Mouse (Mus musculus) intestine, embryonic 14.5 days (tissue): ENCODE results near the gene Pink1. TPM values are rescaled to one million over a fixed set of nuclear protein-coding genes. Genes with fewer than 3 reads are reported as not detected.

ENCODE experiments used
- ATAC-seq: fragments of 200-750 bp; cut with Nextera tagmentation; replicated peaks from 2 replicates; pipeline ENCODE4 v1.8.0; 2017; ENCODE audit warnings: low read depth, moderate number of reproducible peaks, moderate TSS enrichment, moderate library complexity; ENCODE audit not compliant: low FRiP score, low TSS enrichment
- DNase-seq: peaks from one replicate; pipeline ENCODE4 v3.0.0-alpha.2; 2018; ENCODE audit warnings: low spot score
- H3K27ac ChIP-seq: fragments of 300-500 bp; sonication (generic); 2 replicates; pipeline ENCODE4 v1.5.1; 2014; ENCODE audit warnings: low read depth, mild to moderate bottlenecking, control low read depth
- H3K27me3 ChIP-seq: fragments of 300-500 bp; sonication (generic); replicated peaks from 2 replicates; pipeline ENCODE4 v1.6.1; 2014; ENCODE audit warnings: low read length, control low read depth; ENCODE audit not compliant: control insufficient read depth, insufficient read depth
- H3K36me3 ChIP-seq: fragments of 300-500 bp; sonication (generic); 2 replicates; pipeline ENCODE4 v1.6.1; 2014; ENCODE audit warnings: low read length, control low read depth; ENCODE audit not compliant: control insufficient read depth, insufficient read depth
- H3K4me1 ChIP-seq: fragments of 300-500 bp; sonication (generic); replicated peaks from 2 replicates; pipeline ENCODE4 v1.6.1; 2014; ENCODE audit warnings: low read length, control low read depth, mixed read lengths; ENCODE audit not compliant: control insufficient read depth, insufficient read depth
- H3K4me2 ChIP-seq: fragments of 300-500 bp; sonication (generic); 2 replicates; pipeline ENCODE4 v1.6.1; 2014; ENCODE audit warnings: low read length
- H3K4me3 ChIP-seq: fragments of 300-500 bp; sonication (generic); 2 replicates; pipeline ENCODE4 v1.5.1; 2014; ENCODE audit warnings: low read depth, low read length, control low read depth, mixed read lengths
- H3K9ac ChIP-seq: fragments of 300-500 bp; sonication (generic); 2 replicates; pipeline ENCODE4 v1.6.1; 2014; ENCODE audit warnings: mild to moderate bottlenecking, low read length
- H3K9me3 ChIP-seq: fragments of 300-500 bp; sonication (generic); 2 replicates; pipeline ENCODE4 v1.6.1; 2016; ENCODE audit warnings: low read length, control low read depth; ENCODE audit not compliant: control insufficient read depth
- WGBS: fragments of 180-500 bp; shearing (Covaris S2); extraction: QIAGEN DNeasy Blood & Tissue Kit; methylation state at CpG from one replicate; pipeline ENCODE4 v1.1.7; 2014; 5-methylcytosine and 5-hydroxymethylcytosine counted together
- polyA plus RNA-seq: library from polyadenylated mRNA; unstranded; fragments of >200 nt; fragmentation: Nextera tagmentation; extraction: Ambion mirVana; gene quantifications from 2 replicates; pipeline ENCODE4 v1.2.1, GENCODE M21; 2014

Gene Pink1
- polyA plus RNA-seq, 1 experiment from 2014 or later, result 20.5 TPM

- Histone ChIP-seq H3K4me1 (peaks cover 14% of the 10 kb centered on the region), H3K9ac (0 out of 2 replicates have a peak overlapping the region, but pooled peaks have one; percentile 10), H3K27ac (no peak overlapping the region), H3K4me2 (no peak overlapping the region), H3K9me3 (no peaks in the 10 kb centered on the region), H3K27me3 (no peaks in the 10 kb centered on the region), H3K4me3 (no peak overlapping the region), H3K36me3 (peaks cover 11% of the 10 kb centered on the region)
- ATAC-seq (no peak), DNase-seq (no peak)
- 95% methylated on average over 3 of the region's 3 CpGs for WGBS
Observed at GRCm38 (mm10) chr4:138303011-138303410, 23.1 kb downstream of the Pink1 start.

GRCm38 (mm10) chr4:138301271-138301780 is 24.8 kb downstream of the Pink1 start:
- H3K4me3 ChIP-seq, result no peak overlapping the region
- no peak for ATAC-seq

GRCm38 (mm10) chr4:138293949-138294550 is 32.1 kb downstream of the Pink1 start:
- ATAC-seq, result no peak
- no peak overlapping the region for H3K4me2 ChIP-seq
- H3K4me1 ChIP-seq, result no peaks in the 10 kb centered on the region
- H3K4me3 ChIP-seq, result no peak overlapping the region
- DNase-seq, result no peak
- H3K27me3 ChIP-seq, result no peaks in the 10 kb centered on the region
- no peaks in the 10 kb centered on the region for H3K9me3 ChIP-seq
- H3K27ac ChIP-seq, result no peak overlapping the region
- H3K9ac ChIP-seq, result no peak overlapping the region
- H3K36me3 ChIP-seq, result no peaks in the 10 kb centered on the region
- WGBS, result 75% methylated on average over 13 of the region's 14 CpGs

More at GRCm38 (mm10) chr4:138301271-138301780, 24.8 kb downstream of the Pink1 start:
- no peaks in the 10 kb centered on the region for H3K9me3 ChIP-seq
- H3K9ac ChIP-seq, result no peak overlapping the region
- no peak overlapping the region for H3K27ac ChIP-seq
- DNase-seq, result no peak
- no peaks in the 10 kb centered on the region for H3K27me3 ChIP-seq
- H3K36me3 ChIP-seq, result no peaks in the 10 kb centered on the region
- no peak overlapping the region for H3K4me2 ChIP-seq
- peaks cover 14% of the 10 kb centered on the region for H3K4me1 ChIP-seq
- WGBS, result 86% methylated on average over 10 of the region's 10 CpGs

- H3K36me3 ChIP-seq, result no peaks in the 10 kb centered on the region
- no peak overlapping the region for H3K9ac ChIP-seq
- no peaks in the 10 kb centered on the region for H3K4me1 ChIP-seq
- WGBS, result 66% methylated on average over 18 of the region's 18 CpGs
- H3K4me3 ChIP-seq, result no peak overlapping the region
- no peak overlapping the region for H3K27ac ChIP-seq
- no peaks in the 10 kb centered on the region for H3K9me3 ChIP-seq
- H3K27me3 ChIP-seq, result no peaks in the 10 kb centered on the region
- no peak for DNase-seq
- ATAC-seq, result no peak; the same call in 1 of the 2 replicates
- H3K4me2 ChIP-seq, result no peak overlapping the region
Observed at GRCm38 (mm10) chr4:138293261-138293948, 32.7 kb downstream of the Pink1 start.

- no peak overlapping the region for H3K9ac ChIP-seq
- H3K4me2 ChIP-seq, result no peak overlapping the region
- ATAC-seq, result no peak
- no peaks in the 10 kb centered on the region for H3K36me3 ChIP-seq
- no peak overlapping the region for H3K4me3 ChIP-seq
- WGBS, result 82% methylated on average over 13 of the region's 13 CpGs
- H3K27ac ChIP-seq, result no peak overlapping the region
- H3K9me3 ChIP-seq, result no peaks in the 10 kb centered on the region
- DNase-seq, result no peak
- H3K27me3 ChIP-seq, result no peaks in the 10 kb centered on the region
- H3K4me1 ChIP-seq, result no peaks in the 10 kb centered on the region
Observed at GRCm38 (mm10) chr4:138292028-138292427, 34.1 kb downstream of the Pink1 start.

- Histone ChIP-seq H3K9ac (no peak overlapping the region), H3K36me3 (no peaks in the 10 kb centered on the region), H3K27ac (no peak overlapping the region), H3K4me1 (no peaks in the 10 kb centered on the region), H3K9me3 (no peaks in the 10 kb centered on the region), H3K4me3 (no peak overlapping the region), H3K4me2 (no peak overlapping the region), H3K27me3 (no peaks in the 10 kb centered on the region)
- DNase-seq (no peak), ATAC-seq (no peak)
- 88% methylated on average over 7 of the region's 7 CpGs for WGBS
Observed at GRCm38 (mm10) chr4:138288691-138289090, 37.4 kb downstream of the Pink1 start.

- WGBS, result 85% methylated on average over 12 of the region's 12 CpGs
- H3K27me3 ChIP-seq, result no peaks in the 10 kb centered on the region
- ATAC-seq, result no peak
Observed at GRCm38 (mm10) chr4:138286411-138286810, 39.7 kb downstream of the Pink1 start.

GRCm38 (mm10) chr4:138282834-138283233 is 43.3 kb downstream of the Pink1 start:
- no peaks in the 10 kb centered on the region for H3K4me1 ChIP-seq
- H3K27ac ChIP-seq, result no peak overlapping the region
- H3K36me3 ChIP-seq, result no peaks in the 10 kb centered on the region
- H3K9ac ChIP-seq, result no peak overlapping the region
- no peak overlapping the region for H3K4me2 ChIP-seq
- H3K27me3 ChIP-seq, result no peaks in the 10 kb centered on the region
- H3K9me3 ChIP-seq, result no peaks in the 10 kb centered on the region
- WGBS, result 29% methylated on average over 4 of the region's 4 CpGs
- no peak overlapping the region for H3K4me3 ChIP-seq
- ATAC-seq (peak; percentile 40; the same call in 1 of the 2 replicates), DNase-seq (no peak)

More at GRCm38 (mm10) chr4:138286411-138286810, 39.7 kb downstream of the Pink1 start:
- no peak overlapping the region for H3K4me2 ChIP-seq
- no peak overlapping the region for H3K9ac ChIP-seq
- DNase-seq, result no peak
- no peaks in the 10 kb centered on the region for H3K4me1 ChIP-seq
- no peak overlapping the region for H3K27ac ChIP-seq
- no peaks in the 10 kb centered on the region for H3K9me3 ChIP-seq
- H3K4me3 ChIP-seq, result no peak overlapping the region
- no peaks in the 10 kb centered on the region for H3K36me3 ChIP-seq
